ENCODE assay signal across 13 mouse cellular contexts in the genomic region with DNA sequence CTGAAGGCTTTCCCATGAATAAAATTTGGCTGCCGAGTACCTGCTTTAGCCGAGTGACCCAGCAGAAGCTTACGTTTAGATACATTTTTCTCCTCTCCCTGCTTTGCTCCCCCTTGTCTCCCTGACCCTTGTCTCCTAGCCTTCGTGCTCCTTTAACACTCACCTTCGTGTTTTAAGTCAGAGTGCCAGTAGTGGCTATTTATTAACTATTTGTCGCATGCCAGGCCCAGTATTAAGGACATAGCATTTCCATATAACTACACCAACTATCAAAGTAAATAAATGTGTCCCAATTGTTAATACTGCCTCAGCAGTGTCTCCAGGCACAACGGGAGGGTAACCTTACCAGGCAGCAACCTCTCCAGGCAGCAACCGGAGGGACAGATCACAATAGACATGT.
DNase-seq lines count a peak whose midpoint lies in the region; ATAC-seq and TF ChIP-seq lines count a peak whose summit lies in the region.
"Had no signal": no experiment of that assay in that cellular context is flagged by ENCODE, and none has a peak within 500 bp of the region (broad histone marks: within the 10 kb centered on the region; RNA-seq: fewer than 3 reads in every experiment).

No protein-coding gene starts in this region.

- H3K4me2 ChIP-seq in intestine, postnatal 0 days (replicated peaks; ENCODE audit: low read depth), result 0 out of 2 replicates have a peak overlapping the region, but pooled peaks have one; percentile 17
- H3K4me2 ChIP-seq in intestine, embryonic 16.5 days (ENCODE audit: low read depth, low read length), result no peak overlapping the region
- peak overlapping the region; percentile 47 for H3K4me2 ChIP-seq in embryonic facial prominence, embryonic 13.5 days
- H3K4me2 ChIP-seq in kidney, postnatal 0 days (ENCODE audit: low read length), result peak overlapping the region; percentile 25
- H3K4me2 ChIP-seq: heart, embryonic 11.5 days had no signal

- no peak overlapping the region for H3K9ac ChIP-seq in intestine, postnatal 0 days (ENCODE audit: low read depth, low read length)
- no peak overlapping the region for H3K9ac ChIP-seq in intestine, embryonic 16.5 days (ENCODE audit: low read depth, low read length)
- H3K9ac ChIP-seq in embryonic facial prominence, embryonic 13.5 days, result no peak overlapping the region
- H3K9ac ChIP-seq in kidney, postnatal 0 days (ENCODE audit: low read depth, low read length), result no peak overlapping the region

- no peak for ATAC-seq in intestine, postnatal 0 days
- ATAC-seq in intestine, embryonic 16.5 days, result no peak
- no peak for ATAC-seq in embryonic facial prominence, embryonic 13.5 days (ENCODE audit: insufficient number of reproducible peaks, insufficient read depth, low FRiP score, low TSS enrichment, low read depth)
- no peak for ATAC-seq in kidney, postnatal 0 days (replicated peaks; ENCODE audit: low FRiP score, low read depth)

- 61% methylated on average over 8 of the region's 8 CpGs for WGBS in intestine, postnatal 0 days
- 59% methylated on average over 8 of the region's 8 CpGs for WGBS in intestine, embryonic 16.5 days
- WGBS in embryonic facial prominence, embryonic 13.5 days, result 57% methylated on average over 8 of the region's 8 CpGs
- WGBS in kidney, postnatal 0 days, result 63% methylated on average over 8 of the region's 8 CpGs

- no peak overlapping the region for H3K27ac ChIP-seq in intestine, postnatal 0 days (ENCODE audit: low read depth, low read length)
- H3K27ac ChIP-seq in intestine, embryonic 16.5 days (ENCODE audit: low read length), result no peak overlapping the region
- no peak overlapping the region for H3K27ac ChIP-seq in embryonic facial prominence, embryonic 13.5 days
- no peak overlapping the region for H3K27ac ChIP-seq in kidney, postnatal 0 days
- H3K27ac ChIP-seq: gastrocnemius, adult 2 months; macrophage had no signal

- no peak overlapping the region for H3K4me3 ChIP-seq in intestine, postnatal 0 days (ENCODE audit: low read depth, low read length)
- no peak overlapping the region for H3K4me3 ChIP-seq in intestine, embryonic 16.5 days (ENCODE audit: low read length)
- no peak overlapping the region for H3K4me3 ChIP-seq in embryonic facial prominence, embryonic 13.5 days
- no peak overlapping the region for H3K4me3 ChIP-seq in kidney, postnatal 0 days (replicated peaks; ENCODE audit: low read depth, low read length)
- H3K4me3 ChIP-seq: erythroblast, embryonic 14.5 days; gastrocnemius, adult 2 months had no signal

- H3K9me3 ChIP-seq in intestine, postnatal 0 days (ENCODE audit: control insufficient read depth), result no peaks in the 10 kb centered on the region
- no peaks in the 10 kb centered on the region for H3K9me3 ChIP-seq in intestine, embryonic 16.5 days (ENCODE audit: control insufficient read depth, low read length)
- H3K9me3 ChIP-seq in embryonic facial prominence, embryonic 13.5 days, result no peaks in the 10 kb centered on the region
- no peaks in the 10 kb centered on the region for H3K9me3 ChIP-seq in kidney, postnatal 0 days (replicated peaks; ENCODE audit: low read length)

- no peaks in the 10 kb centered on the region for H3K36me3 ChIP-seq in intestine, postnatal 0 days (ENCODE audit: control insufficient read depth, insufficient read depth)
- no peaks in the 10 kb centered on the region for H3K36me3 ChIP-seq in intestine, embryonic 16.5 days (ENCODE audit: control insufficient read depth, insufficient read depth, low read length)
- no peaks in the 10 kb centered on the region for H3K36me3 ChIP-seq in embryonic facial prominence, embryonic 13.5 days
- no peaks in the 10 kb centered on the region for H3K36me3 ChIP-seq in kidney, postnatal 0 days (ENCODE audit: insufficient read depth, low read length)

- no peaks in the 10 kb centered on the region for H3K27me3 ChIP-seq in intestine, postnatal 0 days (replicated peaks; ENCODE audit: control insufficient read depth, insufficient read depth, low read length)
- no peaks in the 10 kb centered on the region for H3K27me3 ChIP-seq in intestine, embryonic 16.5 days (replicated peaks; ENCODE audit: control insufficient read depth, insufficient read depth, low read length)
- H3K27me3 ChIP-seq in embryonic facial prominence, embryonic 13.5 days, result no peaks in the 10 kb centered on the region
- no peaks in the 10 kb centered on the region for H3K27me3 ChIP-seq in kidney, postnatal 0 days (ENCODE audit: insufficient read depth, low read length)

- DNase-seq in cerebellum, adult 8-10 months, result peak; percentile 40
- no peak for DNase-seq in cerebellum, postnatal 4 days (ENCODE audit: low spot score in 2 of 2)
- no peak for DNase-seq in kidney, postnatal 0 days (ENCODE audit: low spot score)
- no peak for DNase-seq in retina, embryonic 14.5 days (ENCODE audit: low spot score)
- no peak for DNase-seq in adrenal gland, adult 18-20 months (ENCODE audit: low spot score in 2 of 2)
- DNase-seq: B cell, adult 2 months; gastrocnemius, adult 2 months had no signal

- no peaks in the 10 kb centered on the region for H3K4me1 ChIP-seq in intestine, postnatal 0 days (replicated peaks; ENCODE audit: control insufficient read depth, insufficient read depth, low read length)
- H3K4me1 ChIP-seq in intestine, embryonic 16.5 days (ENCODE audit: control insufficient read depth, insufficient read depth, low read length), result no peaks in the 10 kb centered on the region
- H3K4me1 ChIP-seq in embryonic facial prominence, embryonic 13.5 days, result no peaks in the 10 kb centered on the region
- H3K4me1 ChIP-seq in kidney, postnatal 0 days (replicated peaks; ENCODE audit: insufficient read depth, low read length), result no peaks in the 10 kb centered on the region

- no peak for TF ChIP-seq CTCF in intestine, postnatal 0 days (IDR thresholded peaks at IDR 0.05; ENCODE audit: low read depth)
- TF ChIP-seq CTCF in kidney, postnatal 0 days (IDR thresholded peaks at IDR 0.05; ENCODE audit: low read depth), result no peak
